Mouse (Mus musculus): ENCODE results near the gene Armcx1.
"Not testable (repeated sequence)": the region's sequence is repeated elsewhere in the genome, so short reads cannot be mapped to it uniquely, and the experiment has no call there.

The Armcx1 gene

DNA sequence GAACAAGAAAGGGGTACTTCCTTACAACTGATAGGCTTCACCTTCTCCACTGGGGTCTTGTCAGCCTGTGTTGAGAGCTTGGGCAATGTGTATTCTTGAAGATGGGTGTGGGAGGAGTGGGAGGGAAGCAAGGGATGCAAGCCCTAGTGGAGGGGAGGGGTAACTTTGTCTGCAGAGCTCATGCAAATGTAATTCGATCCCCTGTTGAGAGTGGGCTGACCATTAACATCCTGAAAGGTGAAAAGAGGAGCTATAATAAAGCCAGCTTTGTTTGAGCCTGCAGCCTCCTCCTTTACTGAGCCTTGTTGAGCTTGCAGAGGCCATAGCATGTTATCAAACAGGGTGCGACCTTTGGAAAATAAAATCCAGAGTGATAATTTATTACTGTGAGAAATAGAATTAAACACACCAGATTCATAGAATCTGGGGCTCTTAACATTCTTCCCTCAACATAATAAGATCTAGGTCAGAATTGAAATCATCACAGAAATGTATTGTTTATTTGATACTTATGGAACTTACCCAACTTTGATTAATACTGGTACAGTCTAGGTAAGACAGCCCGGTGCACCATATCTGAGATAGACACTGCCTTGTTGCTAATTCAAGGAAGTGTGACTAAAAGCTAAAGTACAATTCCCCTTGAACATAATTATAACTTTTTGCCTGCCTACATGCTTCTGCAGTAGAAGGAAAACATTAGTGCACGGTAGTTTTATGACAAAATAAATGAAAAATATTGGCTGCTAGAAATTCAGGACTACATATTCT is 45.9 kb downstream of the Armcx1 start:
- not testable (repeated sequence) for DNase-seq

Data from cerebellum, postnatal 10 days (tissue).